Mouse (Mus musculus) ES-Bruce4 (cell line): Measurements from ENCODE around the gene Shc4. TPM values are rescaled to one million over a fixed set of nuclear protein-coding genes. Genes with fewer than 3 reads are reported as not detected.

ENCODE experiments used
- H3K27ac ChIP-seq: 2 replicates; pipeline ENCODE4 v1.5.1; 2012; ENCODE audit warnings: low read length, inconsistent platforms; ENCODE audit not compliant: insufficient read depth
- H3K27me3 ChIP-seq: 2 replicates; pipeline ENCODE4 v1.6.1; 2012; ENCODE audit warnings: mild to moderate bottlenecking, low read length, inconsistent platforms; ENCODE audit not compliant: control insufficient read depth, poor library complexity, insufficient read depth, severe bottlenecking
- H3K36me3 ChIP-seq: 2 replicates; pipeline ENCODE4 v1.6.1; 2012; ENCODE audit warnings: inconsistent platforms, mild to moderate bottlenecking, low read length, moderate library complexity; ENCODE audit not compliant: control insufficient read depth, poor library complexity, insufficient read depth, severe bottlenecking
- H3K4me1 ChIP-seq: one replicate; pipeline ENCODE4 v1.8.1; 2011; ENCODE audit warnings: low read length; ENCODE audit not compliant: control insufficient read depth, insufficient read depth
- H3K4me3 ChIP-seq: 2 replicates; pipeline ENCODE4 v1.5.1; 2011; ENCODE audit warnings: low read depth, mild to moderate bottlenecking, low read length
- H3K9ac ChIP-seq: 2 replicates; pipeline ENCODE4 v1.6.1; 2012; ENCODE audit warnings: low read depth, mild to moderate bottlenecking, inconsistent platforms; ENCODE audit not compliant: poor library complexity, severe bottlenecking
- H3K9me3 ChIP-seq: replicated peaks from 2 replicates; pipeline ENCODE4 v1.6.1; 2012; ENCODE audit warnings: mild to moderate bottlenecking, low read length, inconsistent platforms; ENCODE audit not compliant: control insufficient read depth, poor library complexity, insufficient read depth, severe bottlenecking
- CTCF ChIP-seq: IDR thresholded peaks from one replicate; pipeline ENCODE4 v1.8.1; 2011; ENCODE audit warnings: low read depth, low read length
- EP300 ChIP-seq: IDR thresholded peaks from 2 replicates; pipeline ENCODE4 v1.6.1; 2011; ENCODE audit warnings: low read depth, low read length; ENCODE audit not compliant: insufficient read depth
- POLR2A ChIP-seq: IDR thresholded peaks from one replicate; pipeline ENCODE4 v1.8.1; 2011; ENCODE audit warnings: low read length; ENCODE audit not compliant: insufficient read depth
- polyA plus RNA-seq: library from polyadenylated mRNA; stranded (reverse); fragments of >200 nt; gene quantifications from 2 replicates; pipeline ENCODE4 v1.2.4, GENCODE M21; 2011; ENCODE audit warnings: low read depth; ENCODE audit not compliant: missing spikeins, insufficient read depth, insufficient read length

The Shc4 gene
- polyA plus RNA-seq, 1 experiment, result 0.42 TPM

DNA sequence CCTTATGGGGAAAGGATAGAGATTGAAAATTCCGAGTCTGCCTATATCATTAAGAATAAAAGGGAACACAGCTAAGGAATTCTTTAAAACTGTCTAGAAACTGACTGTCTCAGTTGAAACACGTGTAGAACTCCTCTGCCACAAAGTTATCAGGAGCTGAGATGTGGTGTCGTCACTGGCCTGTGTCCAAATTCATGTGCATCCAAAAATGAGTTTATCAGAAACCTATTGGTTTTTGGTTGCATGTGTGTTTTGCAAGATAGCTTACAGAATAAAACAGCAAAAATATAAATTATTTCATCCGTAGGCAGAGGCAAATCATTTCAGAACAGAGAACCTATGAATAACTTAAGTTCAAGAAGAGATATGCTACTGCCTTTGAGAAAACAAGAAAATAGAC is 57.3 kb downstream of the Shc4 start:
- Histone ChIP-seq H3K36me3 (no peaks in the 10 kb centered on the region), H3K4me1 (no peaks in the 10 kb centered on the region), H3K9me3 (0 out of 2 replicates have a peak, but pooled peaks cover 6% of the 10 kb centered on the region), H3K27ac (no peak overlapping the region), H3K9ac (no peak overlapping the region), H3K27me3 (no peaks in the 10 kb centered on the region), H3K4me3 (no peak overlapping the region)
- TF ChIP-seq POLR2A, result no peak
- no peak for TF ChIP-seq CTCF
- TF ChIP-seq EP300, result no peak

DNA sequence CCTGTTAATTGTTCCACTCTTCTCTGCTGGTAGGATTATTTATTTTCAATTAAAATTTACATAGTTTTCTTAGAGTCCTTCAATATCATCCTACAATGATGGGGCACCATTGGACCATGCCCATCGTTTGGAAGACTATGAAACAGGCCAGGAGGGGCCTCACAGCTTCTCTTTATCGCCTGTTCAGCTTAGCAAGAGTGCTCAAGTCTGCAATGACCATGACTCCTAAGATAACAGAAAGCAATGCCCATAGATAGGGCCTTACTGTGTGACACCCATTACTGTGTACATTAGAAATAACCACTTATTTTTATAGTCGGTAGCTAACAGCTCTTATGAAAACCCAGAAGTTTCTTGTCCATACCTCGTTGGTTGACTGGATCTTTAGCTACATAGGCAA is 58.0 kb downstream of the Shc4 start:
- H3K27me3 ChIP-seq, result no peaks in the 10 kb centered on the region
- H3K9ac ChIP-seq, result no peak overlapping the region
- no peak overlapping the region for H3K27ac ChIP-seq
- no peak overlapping the region for H3K4me3 ChIP-seq
- no peaks in the 10 kb centered on the region for H3K4me1 ChIP-seq
- 0 out of 2 replicates have a peak, but pooled peaks cover 6% of the 10 kb centered on the region for H3K9me3 ChIP-seq
- no peaks in the 10 kb centered on the region for H3K36me3 ChIP-seq
- TF ChIP-seq EP300 (no peak), CTCF (no peak), POLR2A (no peak)

DNA sequence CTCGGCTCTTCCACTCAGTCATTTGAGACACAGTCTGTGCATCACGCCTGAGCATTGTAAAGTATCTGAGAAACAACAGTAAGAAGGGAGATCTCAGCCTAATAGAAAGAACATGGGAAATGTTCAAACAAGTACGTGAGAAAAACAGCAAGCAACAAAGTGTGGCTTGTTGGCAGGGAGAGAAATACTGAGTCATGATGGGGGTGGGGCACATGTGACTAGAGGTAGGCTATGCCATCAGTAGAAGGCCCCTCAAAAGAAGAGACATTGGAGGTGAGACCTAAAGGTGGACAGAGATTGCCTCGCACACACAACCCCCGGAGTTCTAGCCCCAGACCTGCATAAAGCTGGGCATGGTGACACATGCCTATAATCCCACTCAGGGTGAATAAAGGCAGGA is 58.7 kb downstream of the Shc4 start:
- H3K4me1 ChIP-seq, result no peaks in the 10 kb centered on the region
- no peaks in the 10 kb centered on the region for H3K27me3 ChIP-seq
- no peaks in the 10 kb centered on the region for H3K36me3 ChIP-seq
- H3K27ac ChIP-seq, result no peak overlapping the region
- no peak overlapping the region for H3K9ac ChIP-seq
- TF ChIP-seq POLR2A (no peak), CTCF (no peak)
- H3K4me3 ChIP-seq, result no peak overlapping the region
- 0 out of 2 replicates have a peak, but pooled peaks cover 6% of the 10 kb centered on the region for H3K9me3 ChIP-seq

DNA sequence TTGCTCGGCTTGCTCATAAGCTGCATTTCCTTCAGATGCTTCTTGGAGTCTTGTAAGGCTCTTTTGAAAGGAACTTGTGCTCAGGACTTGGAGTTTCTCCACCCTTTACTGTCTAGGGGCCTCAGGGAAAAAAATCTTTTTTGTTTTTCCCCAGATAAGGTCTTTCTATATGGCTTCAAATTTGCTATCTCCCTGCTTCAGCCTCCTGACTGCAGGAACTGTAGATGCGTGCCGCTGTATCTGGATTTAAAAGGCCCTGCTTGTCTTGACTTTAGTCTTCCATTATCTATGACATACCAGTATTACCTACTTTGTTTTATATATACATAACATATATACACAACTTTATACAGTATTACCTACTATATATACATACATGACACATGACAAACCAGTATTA is 61.4 kb downstream of the Shc4 start:
- TF ChIP-seq POLR2A, result no peak
- TF ChIP-seq EP300, result no peak
- no peak for TF ChIP-seq CTCF
- Histone ChIP-seq H3K27me3 (no peaks in the 10 kb centered on the region), H3K4me3 (no peak overlapping the region), H3K36me3 (no peaks in the 10 kb centered on the region), H3K27ac (no peak overlapping the region), H3K9ac (no peak overlapping the region), H3K9me3 (no peaks in the 10 kb centered on the region), H3K4me1 (no peaks in the 10 kb centered on the region)

DNA sequence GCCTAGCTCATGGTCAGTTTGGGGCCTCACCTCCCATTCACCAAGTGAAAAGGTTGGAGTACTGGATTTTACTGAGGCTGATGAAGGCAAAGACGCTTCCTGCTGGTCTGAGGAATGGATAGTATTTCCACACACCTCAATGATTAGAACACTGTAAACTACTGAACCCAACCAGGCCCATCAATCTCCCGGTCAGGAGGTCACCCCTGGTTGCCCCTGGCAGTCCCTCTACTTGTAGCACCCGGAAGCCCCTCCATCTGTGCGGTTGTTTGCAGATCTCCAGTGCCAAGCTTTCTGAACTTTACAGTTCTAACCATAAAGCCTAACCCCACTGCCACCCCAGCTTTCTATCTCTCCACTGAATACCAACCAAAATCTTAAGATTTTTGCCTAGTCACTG is 62.8 kb downstream of the Shc4 start:
- TF ChIP-seq EP300 (no peak), POLR2A (no peak), CTCF (no peak)
- Histone ChIP-seq H3K27me3 (no peaks in the 10 kb centered on the region), H3K36me3 (no peaks in the 10 kb centered on the region), H3K9me3 (no peaks in the 10 kb centered on the region), H3K4me3 (no peak overlapping the region), H3K9ac (no peak overlapping the region), H3K27ac (no peak overlapping the region), H3K4me1 (no peaks in the 10 kb centered on the region)

DNA sequence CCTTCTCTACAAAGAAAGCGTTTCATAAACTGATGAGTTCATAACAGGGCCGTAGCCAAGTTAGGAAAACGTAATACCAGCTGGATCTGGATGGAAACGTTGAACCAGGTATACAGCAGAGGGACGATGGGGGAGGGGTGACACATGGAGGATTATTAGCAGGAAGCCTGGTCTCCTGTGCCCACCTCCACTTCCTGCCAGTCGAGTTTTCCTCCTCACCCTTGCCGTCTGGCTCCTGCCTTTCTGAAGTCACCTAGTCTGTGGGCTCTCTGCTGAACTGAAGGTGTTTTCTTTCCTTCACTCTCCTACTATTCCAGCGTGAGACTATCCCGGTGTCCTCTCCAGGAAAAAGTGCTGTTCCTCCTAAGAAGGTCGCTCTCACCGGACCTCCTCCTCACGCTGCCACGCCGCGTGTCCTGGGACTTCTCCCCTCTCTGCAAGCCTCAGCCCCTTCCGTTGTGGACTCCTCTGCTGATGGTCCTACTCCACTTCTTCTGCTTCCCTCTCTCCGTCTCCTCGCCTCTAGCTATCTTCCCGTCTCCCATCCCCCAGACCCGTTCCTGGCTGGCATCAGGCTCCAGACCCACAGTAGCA is 63.3 kb downstream of the Shc4 start:
- H3K36me3 ChIP-seq, result no peaks in the 10 kb centered on the region
- H3K27me3 ChIP-seq, result no peaks in the 10 kb centered on the region
- TF ChIP-seq EP300 (no peak), POLR2A (no peak), CTCF (no peak)
- H3K27ac ChIP-seq, result no peak overlapping the region
- no peaks in the 10 kb centered on the region for H3K4me1 ChIP-seq
- no peak overlapping the region for H3K9ac ChIP-seq
- H3K9me3 ChIP-seq, result no peaks in the 10 kb centered on the region
- no peak overlapping the region for H3K4me3 ChIP-seq
